Comparison of ENCODE assay signal across 15 mouse cellular contexts in the genomic region with DNA sequence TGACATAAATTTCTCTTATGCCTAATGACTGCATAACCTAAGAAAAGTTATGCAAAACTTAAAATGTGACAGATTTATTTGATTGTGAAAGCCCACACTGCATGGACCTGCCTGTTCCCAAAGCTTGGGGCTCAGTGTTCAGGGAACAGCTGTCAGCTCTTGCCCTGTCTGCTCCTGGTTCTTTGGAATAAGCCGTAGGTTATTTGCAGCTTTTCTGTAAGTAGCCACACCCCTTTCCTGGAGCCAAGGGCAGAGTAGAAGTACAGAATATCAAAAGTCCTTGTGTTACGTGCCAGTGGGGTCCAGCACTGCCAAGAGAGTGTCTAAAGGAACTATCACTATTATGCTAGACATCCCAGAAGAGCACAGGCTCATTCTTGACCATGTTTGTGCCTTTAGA. TPM values are rescaled to one million over a fixed set of nuclear protein-coding genes. Genes with fewer than 3 reads are reported as not detected.
A peak's percentile ranks its signal among the peaks of the same experiment; 100 is the strongest.
DNase-seq lines count a peak whose midpoint lies in the region; TF ChIP-seq lines count a peak whose summit lies in the region.
"Had no signal": no experiment of that assay in that cellular context is flagged by ENCODE, and none has a peak within 500 bp of the region (broad histone marks: within the 10 kb centered on the region; RNA-seq: fewer than 3 reads in every experiment).

No protein-coding gene starts in this region.

- H3K27ac ChIP-seq in layer of hippocampus, adult 2 months: peak overlapping the region; percentile 48; the same call in 1 of the 2 replicates
- H3K27ac ChIP-seq: embryonic facial prominence, embryonic 13.5 days; hindbrain, embryonic 12.5 days; limb, embryonic 12.5 days had no signal

- H3K4me3 ChIP-seq in layer of hippocampus, adult 2 months: no peak overlapping the region
- H3K4me3 ChIP-seq: embryonic facial prominence, embryonic 13.5 days; hindbrain, embryonic 12.5 days; limb, embryonic 12.5 days had no signal

- DNase-seq in adrenal gland, adult (ENCODE audit: inconsistent age in 2 of 2, low spot score in 1 of 2): peak; percentile 57 to 82
- no peak for DNase-seq in adrenal gland, postnatal 4 days (ENCODE audit: low spot score in 2 of 2)
- no peak for DNase-seq in layer of hippocampus, adult 2 months (ENCODE audit: low spot score in 2 of 2)
- no peak for DNase-seq in layer of hippocampus, adult 9-10 months (ENCODE audit: low spot score)
- DNase-seq in fat pad, adult 2 months (ENCODE audit: extremely low read depth, low read depth, low spot score): peak; percentile 66
- DNase-seq in lung, postnatal 36 days: peak; percentile 19
- DNase-seq in frontal cortex, postnatal 36 days (ENCODE audit: low spot score in 2 of 2): no peak
- no peak for DNase-seq in neural tube, embryonic 10.5 days (ENCODE audit: extremely low spot score, low spot score)
- DNase-seq: cerebellum, postnatal 10 days; forebrain, postnatal 0 days; spleen, adult 18-20 months; thymus, postnatal 36 days had no signal

- TF ChIP-seq CTCF in layer of hippocampus, adult 2 months (conservative IDR thresholded peaks at IDR 0.05): no peak

RNA-seq across cellular contexts. Expression of a gene that starts 6.3 kb away (rescaled TPM):
- 100 to 1,000 TPM; 164 to 167 TPM for total RNA-seq in adrenal gland, postnatal 4 days (2021)
- total RNA-seq in layer of hippocampus, adult 2 months (2021): 100 to 1,000 TPM; 151 to 158 TPM

RNA-seq across cellular contexts. Expression of a gene that starts 48.8 kb away (rescaled TPM):
- total RNA-seq in adrenal gland, postnatal 4 days (2021): 10 to 100 TPM; 29.2 to 33.0 TPM
- total RNA-seq in layer of hippocampus, adult 2 months (2021): 100 to 1,000 TPM; 167 to 169 TPM

Comparison
In these comparisons a context has a peak if more than half of its experiments do, and no peak if none do; other contexts are left out.
1. DNase-seq: peak in adrenal gland, adult (2 of 2), fat pad, adult 2 months (single experiment) and lung, postnatal 36 days (single experiment); none in adrenal gland, postnatal 4 days (0 of 2), layer of hippocampus, adult 2 months (0 of 2), layer of hippocampus, adult 9-10 months (single experiment), frontal cortex, postnatal 36 days (0 of 2) and neural tube, embryonic 10.5 days (single experiment).
2. RNA of a gene that starts 48.8 kb away (total RNA-seq): 167 to 169 TPM in layer of hippocampus, adult 2 months; 29.2 to 33.0 TPM in adrenal gland, postnatal 4 days; every median in the first group is over 4 times any median in the second.